Mouse (Mus musculus): ENCODE data around the gene Chd2. TPM values are rescaled to one million over a fixed set of nuclear protein-coding genes. Genes with fewer than 3 reads are reported as not detected.

Chd2 gene
- 26.2 and 28.9 TPM in 2 replicates for polyA plus RNA-seq (2016; fragmentation: Nextera tagmentation; extraction: Ambion mirVana)

- peaks cover 20% of the 10 kb centered on the region for H3K4me1 ChIP-seq
- peak within 1 kb of the TSS; percentile 81 for H3K4me3 ChIP-seq
- 0% methylated on average over 15 of the region's 15 CpGs for WGBS (ENCODE audit: insufficient replicate concordance)
- H3K27ac ChIP-seq = peak within 1 kb of the TSS; percentile 99
- no peaks in the 10 kb centered on the region for H3K9me3 ChIP-seq (replicated peaks)
- peak within 1 kb of the TSS; percentile 68 for H3K4me2 ChIP-seq
- H3K36me3 ChIP-seq = peaks cover 35% of the 10 kb centered on the region
- peak within 1 kb of the TSS; percentile 97 for H3K9ac ChIP-seq
- H3K27me3 ChIP-seq (replicated peaks) = no peaks in the 10 kb centered on the region
- peak; percentile 66 for ATAC-seq
Observed at GRCm38 (mm10) chr7:73541412-73542130, at the start of gene Chd2. Gene Chd2 (minus strand): TSS chr7:73541830.

DNA sequence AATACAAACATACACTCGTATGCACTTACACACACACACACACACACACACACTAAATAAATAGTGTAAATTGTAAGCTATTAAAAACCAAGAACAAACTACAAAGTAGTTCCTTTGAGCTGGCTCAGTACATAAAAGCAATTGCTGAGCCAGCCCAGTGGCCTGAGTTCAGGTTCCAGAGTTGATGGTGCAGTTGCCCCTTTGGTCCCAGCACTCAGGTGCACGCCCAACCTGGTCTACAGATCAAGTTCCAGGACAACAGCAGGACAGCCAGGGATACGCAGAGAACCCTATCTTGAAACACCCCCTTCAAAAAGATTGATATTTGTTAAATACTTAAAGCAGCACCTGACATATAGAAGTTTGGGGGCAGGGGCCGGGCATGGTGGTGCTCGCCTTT lies 49.1 kb upstream of the Chd2 start:
- 83% methylated on average over 5 of the region's 5 CpGs for WGBS (ENCODE audit: insufficient replicate concordance)
- ATAC-seq = no peak

DNA sequence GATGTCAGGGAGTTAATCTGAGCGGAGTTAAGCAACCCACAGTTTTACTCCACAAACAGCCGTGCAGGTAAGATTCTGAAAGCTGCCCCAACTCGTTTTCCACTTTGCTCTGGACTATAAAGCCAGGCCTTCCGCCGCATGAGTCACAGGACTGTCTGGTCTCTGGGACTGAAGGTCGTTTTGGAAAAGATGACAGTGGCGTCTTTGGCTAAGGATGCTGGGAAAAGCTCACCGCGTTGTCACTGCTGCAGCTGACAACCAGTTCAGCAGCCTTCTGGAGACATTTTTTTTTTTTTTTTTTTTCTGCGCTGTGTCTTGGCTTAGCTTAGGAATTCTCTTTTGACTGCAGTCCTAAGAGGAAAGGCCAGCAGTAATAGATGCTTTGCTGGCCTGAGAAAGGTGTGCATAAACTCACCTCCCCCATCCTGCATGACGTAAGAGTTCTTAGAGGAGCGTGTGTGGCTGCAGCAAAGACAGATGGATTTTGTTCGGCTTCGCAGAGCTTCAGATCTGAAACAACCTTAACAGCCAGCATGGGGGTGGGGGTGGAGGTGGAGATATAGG lies 47.7 kb upstream of the Chd2 start:
- peak overlapping the region; percentile 16; the same call in 1 of the 2 replicates for H3K4me2 ChIP-seq
- peaks cover 48% of the 10 kb centered on the region for H3K4me1 ChIP-seq
- no peak for ATAC-seq
- H3K9ac ChIP-seq = no peak overlapping the region
- H3K36me3 ChIP-seq = no peaks in the 10 kb centered on the region
- no peaks in the 10 kb centered on the region for H3K9me3 ChIP-seq (replicated peaks)
- 51% methylated on average over 14 of the region's 14 CpGs for WGBS (ENCODE audit: insufficient replicate concordance)
- peak overlapping the region; percentile 74 for H3K27ac ChIP-seq
- H3K27me3 ChIP-seq (replicated peaks) = no peaks in the 10 kb centered on the region
- no peak overlapping the region for H3K4me3 ChIP-seq

More for the DNA sequence above, 49.1 kb upstream of the Chd2 start:
- H3K4me1 ChIP-seq = peaks cover 44% of the 10 kb centered on the region
- no peaks in the 10 kb centered on the region for H3K27me3 ChIP-seq (replicated peaks)
- H3K36me3 ChIP-seq = no peaks in the 10 kb centered on the region
- H3K9me3 ChIP-seq (replicated peaks) = no peaks in the 10 kb centered on the region
- H3K4me2 ChIP-seq = no peak overlapping the region
- no peak overlapping the region for H3K9ac ChIP-seq
- no peak overlapping the region for H3K27ac ChIP-seq
- no peak overlapping the region for H3K4me3 ChIP-seq

DNA sequence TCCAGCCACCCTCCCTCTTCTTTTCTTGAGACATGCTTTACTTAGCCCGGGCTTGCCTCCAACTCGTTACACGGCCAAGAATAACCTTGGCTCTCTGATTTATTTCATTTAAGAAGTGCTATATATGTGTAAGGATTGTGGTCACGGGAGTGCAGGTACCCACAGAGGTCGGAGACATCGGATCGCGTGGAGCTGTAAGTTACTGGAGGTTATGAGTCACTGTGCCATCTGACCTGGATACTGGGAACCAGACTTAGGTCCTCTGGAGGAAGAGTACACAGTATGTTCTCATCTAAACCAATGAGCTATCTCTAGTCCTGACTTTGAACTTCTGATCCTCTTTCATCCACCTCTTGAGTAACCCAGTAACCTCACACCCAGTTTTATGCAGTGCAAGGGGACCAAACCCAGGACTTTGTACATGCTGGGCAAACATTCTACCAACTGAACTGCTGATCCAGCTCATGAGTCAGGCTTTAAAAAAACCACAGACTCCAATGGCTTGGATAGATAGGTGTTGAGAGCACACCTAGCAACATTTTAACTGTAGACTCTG lies 46.8 kb upstream of the Chd2 start:
- H3K27ac ChIP-seq = peak overlapping the region; percentile 74
- H3K4me1 ChIP-seq = peaks cover 48% of the 10 kb centered on the region
- H3K9me3 ChIP-seq (replicated peaks) = no peaks in the 10 kb centered on the region
- no peak overlapping the region for H3K4me3 ChIP-seq
- 82% methylated on average over 8 of the region's 8 CpGs for WGBS (ENCODE audit: insufficient replicate concordance)
- no peak overlapping the region for H3K9ac ChIP-seq
- H3K27me3 ChIP-seq (replicated peaks) = no peaks in the 10 kb centered on the region
- ATAC-seq = peak; percentile 62
- no peaks in the 10 kb centered on the region for H3K36me3 ChIP-seq
- 0 out of 2 replicates have a peak overlapping the region, but pooled peaks have one; percentile 16 for H3K4me2 ChIP-seq

DNA sequence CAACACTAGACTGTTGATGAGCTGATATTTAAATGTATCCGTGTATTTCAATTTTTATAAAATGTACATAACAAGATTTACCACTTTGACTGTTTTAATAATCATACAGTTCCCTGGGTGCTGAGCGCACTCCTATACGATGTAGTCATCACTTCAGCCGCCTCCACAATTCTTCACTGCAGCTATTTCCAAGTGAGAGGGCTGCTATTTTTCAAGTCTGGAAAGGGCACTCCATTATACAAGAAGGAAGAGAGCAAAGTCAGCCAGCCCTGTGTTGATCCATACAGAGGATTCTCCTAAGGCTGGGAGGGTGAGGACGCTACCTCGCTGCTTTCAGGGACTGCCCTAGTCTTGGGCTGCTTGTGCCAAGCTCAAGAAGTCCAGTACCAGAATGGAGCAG lies 45.1 kb upstream of the Chd2 start:
- Histone ChIP-seq H3K4me2 (no peak overlapping the region), H3K4me1 (peaks cover 53% of the 10 kb centered on the region), H3K4me3 (no peak overlapping the region), H3K27me3 (replicated peaks) (no peaks in the 10 kb centered on the region), H3K27ac (no peak overlapping the region), H3K36me3 (no peaks in the 10 kb centered on the region), H3K9ac (no peak overlapping the region), H3K9me3 (replicated peaks) (no peaks in the 10 kb centered on the region)
- no peak for ATAC-seq
- WGBS (ENCODE audit: insufficient replicate concordance) = 87% methylated on average over 6 of the region's 6 CpGs

DNA sequence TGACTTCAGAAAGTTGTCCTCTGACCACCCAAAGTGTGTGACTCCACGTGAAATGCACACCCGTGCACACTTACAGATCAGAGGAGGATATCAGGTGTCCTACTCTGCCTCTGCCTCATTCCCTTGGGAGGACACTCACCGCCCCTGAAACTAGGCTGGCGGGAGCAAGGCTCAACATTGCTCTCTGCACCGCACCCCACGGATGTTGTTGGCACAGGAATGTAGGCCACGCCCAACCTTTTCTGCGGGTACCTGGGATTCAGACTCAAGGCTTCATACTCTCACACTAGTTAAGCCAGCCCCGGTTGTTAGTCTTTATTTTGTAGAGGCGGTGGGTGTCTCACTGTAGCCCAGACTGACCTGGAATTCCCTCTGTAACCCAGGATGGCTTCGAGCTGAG lies 44.6 kb upstream of the Chd2 start:
- Histone ChIP-seq H3K4me3 (no peak overlapping the region), H3K4me2 (no peak overlapping the region), H3K27me3 (replicated peaks) (no peaks in the 10 kb centered on the region), H3K27ac (no peak overlapping the region), H3K9me3 (replicated peaks) (no peaks in the 10 kb centered on the region), H3K4me1 (peaks cover 53% of the 10 kb centered on the region), H3K36me3 (no peaks in the 10 kb centered on the region), H3K9ac (no peak overlapping the region)
- ATAC-seq = no peak
- 76% methylated on average over 11 of the region's 11 CpGs for WGBS (ENCODE audit: insufficient replicate concordance)

- Histone ChIP-seq H3K9me3 (replicated peaks) (no peaks in the 10 kb centered on the region), H3K27ac (0 out of 2 replicates have a peak overlapping the region, but pooled peaks have one; percentile 3), H3K27me3 (replicated peaks) (no peaks in the 10 kb centered on the region), H3K36me3 (no peaks in the 10 kb centered on the region), H3K4me3 (no peak overlapping the region), H3K4me1 (peaks cover 53% of the 10 kb centered on the region), H3K4me2 (no peak overlapping the region), H3K9ac (no peak overlapping the region)
- WGBS (ENCODE audit: insufficient replicate concordance) = 71% methylated on average over 22 of the region's 22 CpGs
- ATAC-seq = no peak
Observed at GRCm38 (mm10) chr7:73585114-73586032, 43.7 kb upstream of the Chd2 start.

- no peak for ATAC-seq
Observed at GRCm38 (mm10) chr7:73584009-73584995, 42.7 kb upstream of the Chd2 start.

DNA sequence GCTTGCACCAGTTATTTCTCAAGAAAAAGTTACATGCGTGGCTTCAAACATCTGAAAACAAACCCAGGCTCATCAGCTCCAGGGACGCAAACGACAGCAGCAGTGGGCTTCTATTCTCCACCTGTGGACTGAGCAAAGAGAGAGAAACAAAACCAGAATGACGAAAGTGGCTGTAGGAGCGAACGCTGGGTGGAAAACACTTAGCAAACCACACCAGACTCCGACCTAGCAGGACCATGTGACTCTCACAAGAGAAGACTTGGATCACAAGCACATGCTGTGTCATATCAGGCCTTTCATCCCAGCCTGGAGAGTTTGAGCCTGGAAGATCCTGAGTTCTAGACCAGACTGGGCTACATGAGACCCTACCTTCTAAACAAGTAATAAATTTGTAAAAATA lies 41.8 kb upstream of the Chd2 start:
- Histone ChIP-seq H3K9ac (no peak overlapping the region), H3K27ac (0 out of 2 replicates have a peak overlapping the region, but pooled peaks have one; percentile 67), H3K27me3 (replicated peaks) (no peaks in the 10 kb centered on the region), H3K4me1 (peaks cover 49% of the 10 kb centered on the region), H3K4me2 (no peak overlapping the region), H3K36me3 (no peaks in the 10 kb centered on the region), H3K4me3 (no peak overlapping the region), H3K9me3 (replicated peaks) (no peaks in the 10 kb centered on the region)
- ATAC-seq = no peak
- 75% methylated on average over 7 of the region's 7 CpGs for WGBS (ENCODE audit: insufficient replicate concordance)

More at GRCm38 (mm10) chr7:73584009-73584995, 42.7 kb upstream of the Chd2 start:
- WGBS (ENCODE audit: insufficient replicate concordance) = 39% methylated on average over 13 of the region's 13 CpGs
- H3K4me1 ChIP-seq = peaks cover 51% of the 10 kb centered on the region
- H3K27me3 ChIP-seq (replicated peaks) = no peaks in the 10 kb centered on the region
- no peak overlapping the region for H3K4me3 ChIP-seq
- no peaks in the 10 kb centered on the region for H3K9me3 ChIP-seq (replicated peaks)
- 0 out of 2 replicates have a peak overlapping the region, but pooled peaks have one; percentile 12 for H3K9ac ChIP-seq
- H3K36me3 ChIP-seq = no peaks in the 10 kb centered on the region
- H3K4me2 ChIP-seq = no peak overlapping the region
- H3K27ac ChIP-seq = peak overlapping the region; percentile 67

GRCm38 (mm10) chr7:73581836-73582375 lies 40.3 kb upstream of the Chd2 start:
- Histone ChIP-seq H3K27ac (no peak overlapping the region), H3K36me3 (no peaks in the 10 kb centered on the region), H3K4me2 (no peak overlapping the region), H3K4me1 (peaks cover 51% of the 10 kb centered on the region), H3K27me3 (replicated peaks) (no peaks in the 10 kb centered on the region), H3K4me3 (no peak overlapping the region), H3K9me3 (replicated peaks) (no peaks in the 10 kb centered on the region), H3K9ac (0 out of 2 replicates have a peak overlapping the region, but pooled peaks have one; percentile 12)
- WGBS (ENCODE audit: insufficient replicate concordance) = 72% methylated on average over 6 of the region's 6 CpGs
- ATAC-seq = no peak
